Mouse (Mus musculus) bone marrow, adult 2 months (tissue): Measurements from ENCODE around the gene Naaladl1. TPM values are rescaled to one million over a fixed set of nuclear protein-coding genes. Genes with fewer than 3 reads are reported as not detected.

Source experiments
- H3K27ac ChIP-seq: fragments of 200-500 bp; 2 replicates; pipeline ENCODE4 v1.5.1; 2012; ENCODE audit warnings: low read depth, mild to moderate bottlenecking, control low read depth, inconsistent platforms, low read length; ENCODE audit not compliant: control insufficient read depth, poor library complexity, insufficient read depth
- H3K4me1 ChIP-seq: fragments of 200-500 bp; 2 replicates; pipeline ENCODE4 v1.6.1; 2011; ENCODE audit warnings: low read length; ENCODE audit not compliant: control insufficient read depth, insufficient read depth
- H3K4me3 ChIP-seq: fragments of 200-500 bp; replicated peaks from 2 replicates; pipeline ENCODE3; 2011; ENCODE audit warnings: mild to moderate bottlenecking, low read depth, low read length, control low read depth; ENCODE audit not compliant: control insufficient read depth
- CTCF ChIP-seq: fragments of 200-500 bp; IDR thresholded peaks from 2 replicates; pipeline ENCODE4 v1.5.1; 2011; ENCODE audit warnings: low read length, control low read depth; ENCODE audit not compliant: control insufficient read depth, insufficient read depth
- POLR2A ChIP-seq: fragments of 200-500 bp; IDR thresholded peaks from 2 replicates; pipeline ENCODE4 v1.6.1; 2011; ENCODE audit warnings: low read depth, mild to moderate bottlenecking, control low read depth, low read length, borderline replicate concordance; ENCODE audit not compliant: control insufficient read depth
- WGBS: fragments of 180-500 bp; shearing (Covaris S2); methylation state at CpG from one replicate; pipeline ENCODE4 v1.1.7; 2018; 5-methylcytosine and 5-hydroxymethylcytosine counted together
- polyA plus RNA-seq: library from polyadenylated mRNA; stranded (reverse); fragments of >200 nt; gene quantifications from 2 replicates; pipeline ENCODE4 v1.2.4, GENCODE M21; 2011; ENCODE audit warnings: low replicate concordance; ENCODE audit not compliant: missing spikeins, insufficient read depth, insufficient read length

Naaladl1 gene
- polyA plus RNA-seq, 1 experiment, result 5.2 TPM

DNA sequence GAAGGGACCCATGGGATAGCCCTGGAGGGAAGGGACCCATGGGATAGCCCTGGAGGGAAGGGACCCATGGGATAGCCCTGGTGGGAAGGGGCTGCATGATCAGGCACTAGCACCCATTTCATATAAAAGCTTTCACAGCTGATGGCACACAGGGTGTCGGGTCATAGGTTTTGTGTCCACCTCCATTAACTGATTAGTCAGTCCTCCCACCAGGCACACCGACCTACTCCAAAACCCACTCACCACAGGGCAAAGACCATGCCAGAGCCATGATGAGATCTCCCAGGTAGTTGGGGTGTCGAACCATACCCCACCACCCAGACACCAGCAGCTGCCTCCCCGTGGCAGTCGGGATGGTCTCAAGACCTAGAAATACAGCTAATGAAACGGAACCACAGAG is 42.5 kb upstream of the Naaladl1 start:
- H3K4me1 ChIP-seq, result peaks cover 4% of the 10 kb centered on the region
- H3K27ac ChIP-seq, result no peak overlapping the region

DNA sequence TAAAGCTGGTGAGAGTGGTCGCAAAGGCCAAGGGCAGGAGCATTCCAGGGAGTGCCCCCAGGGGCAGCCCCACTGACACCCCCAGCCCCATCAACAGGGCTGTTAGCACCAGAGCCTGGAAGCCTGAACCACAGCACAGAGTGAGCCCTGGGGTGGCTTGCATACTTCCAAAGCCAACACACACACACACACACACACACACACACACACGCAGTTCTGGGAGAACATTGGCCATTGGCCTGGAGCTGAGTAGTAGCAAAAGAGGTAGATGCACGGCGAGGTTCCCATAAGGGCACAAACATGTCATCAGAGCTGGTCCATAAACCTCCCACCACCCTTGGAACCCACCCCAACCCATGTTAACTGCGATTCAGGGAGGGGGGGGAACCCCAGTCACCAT is 39.0 kb upstream of the Naaladl1 start:
- Histone ChIP-seq H3K4me3 (no peak overlapping the region), H3K27ac (no peak overlapping the region), H3K4me1 (peaks cover 6% of the 10 kb centered on the region)
- no peak for TF ChIP-seq POLR2A
- TF ChIP-seq CTCF, result no peak
- WGBS, result 44% methylated on average over 5 of the region's 5 CpGs

More for the DNA sequence above, 42.5 kb upstream of the Naaladl1 start:
- no peak for TF ChIP-seq POLR2A
- no peak for TF ChIP-seq CTCF
- H3K4me3 ChIP-seq, result no peak overlapping the region
- 88% methylated on average over 6 of the region's 6 CpGs for WGBS

GRCm38 (mm10) chr19:6067011-6067723 is 38.4 kb upstream of the Naaladl1 start:
- 1% methylated on average over 30 of the region's 30 CpGs for WGBS
- peak overlapping the region; percentile 56 for H3K4me3 ChIP-seq
- peaks cover 6% of the 10 kb centered on the region for H3K4me1 ChIP-seq
- 0 out of 2 replicates have a peak overlapping the region, but pooled peaks have one; percentile 6 for H3K27ac ChIP-seq
- TF ChIP-seq POLR2A, result no peak
- TF ChIP-seq CTCF, result peak; percentile 92

GRCm38 (mm10) chr19:6067724-6068415 is 37.7 kb upstream of the Naaladl1 start, which contains the start of gene Tm7sf2:
Tm7sf2 (minus strand) TSS chr19:6068373.
- TF ChIP-seq POLR2A, result no peak
- 0 out of 2 replicates have a peak, but pooled peaks have one; percentile 12 for TF ChIP-seq CTCF
- WGBS, result 14% methylated on average over 33 of the region's 33 CpGs
- peaks cover 4% of the 10 kb centered on the region for H3K4me1 ChIP-seq
- H3K4me3 ChIP-seq, result peak within 1 kb of the TSS; percentile 56
- H3K27ac ChIP-seq, result peak within 1 kb of the TSS; percentile 7; the same call in 1 of the 2 replicates

DNA sequence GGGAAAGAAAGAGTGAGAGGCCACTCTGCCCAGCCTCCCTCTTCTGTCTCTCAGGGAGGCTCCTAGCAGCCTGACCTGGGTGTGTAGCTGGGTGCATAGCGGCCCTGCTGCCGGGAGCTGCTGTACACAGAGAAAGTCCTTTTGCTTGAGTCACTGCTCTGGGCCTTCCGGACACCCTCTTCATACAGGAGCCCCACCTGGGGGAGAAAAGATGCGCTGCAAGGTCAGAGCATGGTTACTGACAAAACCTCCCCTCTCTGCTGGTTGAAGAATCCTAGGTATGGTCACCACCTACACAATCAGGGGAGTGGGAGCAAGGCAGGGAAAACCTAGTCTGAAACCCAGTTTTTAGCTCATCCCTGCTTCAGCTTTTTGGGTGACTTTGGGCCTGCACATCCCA is 36.6 kb upstream of the Naaladl1 start:
- 82% methylated on average over 4 of the region's 4 CpGs for WGBS
- no peak for TF ChIP-seq POLR2A
- TF ChIP-seq CTCF, result no peak
- H3K4me1 ChIP-seq, result peaks cover 6% of the 10 kb centered on the region
- no peak overlapping the region for H3K4me3 ChIP-seq
- H3K27ac ChIP-seq, result no peak overlapping the region

- WGBS, result 85% methylated on average over 10 of the region's 10 CpGs
- H3K4me1 ChIP-seq, result peaks cover 6% of the 10 kb centered on the region
- H3K4me3 ChIP-seq, result no peak overlapping the region
- TF ChIP-seq CTCF (no peak), POLR2A (no peak)
- no peak overlapping the region for H3K27ac ChIP-seq
Observed at GRCm38 (mm10) chr19:6069851-6070250, 35.7 kb upstream of the Naaladl1 start.

GRCm38 (mm10) chr19:6070571-6071250 is 34.9 kb upstream of the Naaladl1 start:
- Histone ChIP-seq H3K4me1 (peaks cover 6% of the 10 kb centered on the region), H3K27ac (peak overlapping the region; percentile 35; the same call in 1 of the 2 replicates), H3K4me3 (no peak overlapping the region)
- no peak for TF ChIP-seq CTCF
- TF ChIP-seq POLR2A, result no peak
- 87% methylated on average over 31 of the region's 31 CpGs for WGBS

GRCm38 (mm10) chr19:6071261-6071660 is 34.3 kb upstream of the Naaladl1 start:
- H3K27ac ChIP-seq, result peak overlapping the region; percentile 35; the same call in 1 of the 2 replicates
- TF ChIP-seq POLR2A, result peak; percentile 23; the same call in 1 of the 2 replicates
- no peak for TF ChIP-seq CTCF
- 80% methylated on average over 19 of the region's 19 CpGs for WGBS
- peaks cover 7% of the 10 kb centered on the region for H3K4me1 ChIP-seq
- no peak overlapping the region for H3K4me3 ChIP-seq
